Mouse (Mus musculus) heart, embryonic 11.5 days (tissue): ENCODE results near the gene Cdkal1. TPM values are rescaled to one million over a fixed set of nuclear protein-coding genes. Genes with fewer than 3 reads are reported as not detected.
A peak's percentile ranks its signal among the peaks of the same experiment; 100 is the strongest.

Experiments used
- ATAC-seq: fragments of 200-750 bp; cut with Nextera tagmentation; replicated peaks from 2 replicates; pipeline ENCODE4 v1.8.0; 2017; ENCODE audit warnings: moderate library complexity; ENCODE audit not compliant: insufficient number of reproducible peaks, low FRiP score, low TSS enrichment
- H3K27ac ChIP-seq: fragments of 300-500 bp; sonication (generic); 2 replicates; pipeline ENCODE4 v1.5.1; 2014; ENCODE audit warnings: mild to moderate bottlenecking, low read depth, low read length
- H3K27me3 ChIP-seq: fragments of 300-500 bp; sonication (generic); 2 replicates; pipeline ENCODE4 v1.6.1; 2014; ENCODE audit warnings: mild to moderate bottlenecking, low read length, mixed read lengths; ENCODE audit not compliant: control insufficient read depth, insufficient read depth
- H3K36me3 ChIP-seq: fragments of 300-500 bp; sonication (generic); 2 replicates; pipeline ENCODE4 v1.6.1; 2014; ENCODE audit warnings: mild to moderate bottlenecking, low read length, moderate library complexity, mixed read lengths; ENCODE audit not compliant: control insufficient read depth, insufficient read depth
- H3K4me1 ChIP-seq: fragments of 300-500 bp; sonication (generic); 2 replicates; pipeline ENCODE4 v1.6.1; 2014; ENCODE audit warnings: low read length; ENCODE audit not compliant: control insufficient read depth, insufficient read depth
- H3K4me2 ChIP-seq: fragments of 300-500 bp; sonication (generic); 2 replicates; pipeline ENCODE4 v1.6.1; 2014; ENCODE audit warnings: mild to moderate bottlenecking, moderate library complexity
- H3K4me3 ChIP-seq: fragments of 300-500 bp; sonication (generic); 2 replicates; pipeline ENCODE4 v1.5.1; 2014; ENCODE audit warnings: low read depth, low read length
- H3K9ac ChIP-seq: fragments of 300-500 bp; sonication (generic); 2 replicates; pipeline ENCODE4 v1.6.1; 2014; ENCODE audit warnings: mild to moderate bottlenecking, low read depth, low read length, moderate library complexity
- H3K9me3 ChIP-seq: fragments of 300-500 bp; sonication (generic); replicated peaks from 2 replicates; pipeline ENCODE4 v1.6.1; 2016; ENCODE audit warnings: low read length; ENCODE audit not compliant: control insufficient read depth
- WGBS: fragments of 180-500 bp; shearing (Covaris S2); extraction: QIAGEN DNeasy Blood & Tissue Kit; methylation state at CpG from one replicate; pipeline ENCODE4 v1.1.7; 2014; ENCODE audit not compliant: insufficient replicate concordance; 5-methylcytosine and 5-hydroxymethylcytosine counted together
- polyA plus RNA-seq: library from polyadenylated mRNA; unstranded; fragments of >200 nt; fragmentation: Nextera tagmentation; extraction: Ambion mirVana; gene quantifications from 2 replicates; pipeline ENCODE4 v1.2.1, GENCODE M21; 2014

The Cdkal1 gene
- polyA plus RNA-seq, 1 experiment from 2014 or later = 25.2 TPM

DNA sequence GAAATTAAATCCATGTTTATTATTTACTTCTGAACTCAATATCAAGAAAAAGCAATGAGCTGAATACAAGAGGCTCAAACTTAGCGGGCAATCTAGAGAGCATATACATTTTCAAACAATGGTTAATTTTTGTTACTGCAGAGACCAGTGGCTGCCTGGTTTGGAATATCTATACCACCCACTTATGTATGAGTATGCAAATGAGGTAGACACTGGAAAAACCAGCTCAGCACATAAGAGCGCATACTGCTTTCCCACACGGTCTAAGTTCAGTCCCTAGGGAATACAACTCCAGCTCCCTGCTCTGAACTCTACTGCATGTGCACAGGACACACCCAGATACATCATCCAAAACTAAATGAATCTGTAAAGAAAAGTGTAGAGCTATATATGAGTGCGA, 334.2 kb downstream of the Cdkal1 start:
- 88% methylated on average over 4 of the region's 4 CpGs for WGBS
- Histone ChIP-seq H3K27me3 (no peaks in the 10 kb centered on the region), H3K4me2 (no peak overlapping the region), H3K4me1 (no peaks in the 10 kb centered on the region), H3K9ac (no peak overlapping the region), H3K27ac (no peak overlapping the region), H3K9me3 (no peaks in the 10 kb centered on the region), H3K4me3 (no peak overlapping the region), H3K36me3 (no peaks in the 10 kb centered on the region)
- no peak for ATAC-seq

DNA sequence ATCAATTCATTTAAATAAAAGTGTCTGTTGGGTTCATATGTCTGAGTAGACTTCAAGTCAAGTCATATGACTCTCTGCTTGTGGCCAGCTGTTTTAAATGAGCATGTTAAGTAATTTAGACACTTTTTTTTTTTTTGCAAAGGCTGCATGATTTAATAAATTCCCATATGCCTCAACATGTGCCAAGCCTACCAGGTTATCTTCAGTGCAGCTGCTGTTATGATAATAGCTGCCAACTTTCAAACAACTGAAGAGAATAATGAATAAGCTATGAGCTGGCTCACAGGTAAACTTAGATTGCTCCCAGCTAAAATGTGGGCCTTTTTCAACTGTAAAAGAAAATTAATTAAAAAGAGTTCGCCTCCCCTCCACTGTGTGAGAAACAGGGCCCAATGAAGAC, 341.4 kb downstream of the Cdkal1 start:
- Histone ChIP-seq H3K27me3 (no peaks in the 10 kb centered on the region), H3K36me3 (no peaks in the 10 kb centered on the region), H3K4me2 (no peak overlapping the region), H3K4me3 (no peak overlapping the region), H3K4me1 (no peaks in the 10 kb centered on the region), H3K9me3 (no peaks in the 10 kb centered on the region), H3K9ac (no peak overlapping the region), H3K27ac (no peak overlapping the region)
- ATAC-seq = no peak
- WGBS = 82% methylated on average over 1 of the region's 1 CpGs

DNA sequence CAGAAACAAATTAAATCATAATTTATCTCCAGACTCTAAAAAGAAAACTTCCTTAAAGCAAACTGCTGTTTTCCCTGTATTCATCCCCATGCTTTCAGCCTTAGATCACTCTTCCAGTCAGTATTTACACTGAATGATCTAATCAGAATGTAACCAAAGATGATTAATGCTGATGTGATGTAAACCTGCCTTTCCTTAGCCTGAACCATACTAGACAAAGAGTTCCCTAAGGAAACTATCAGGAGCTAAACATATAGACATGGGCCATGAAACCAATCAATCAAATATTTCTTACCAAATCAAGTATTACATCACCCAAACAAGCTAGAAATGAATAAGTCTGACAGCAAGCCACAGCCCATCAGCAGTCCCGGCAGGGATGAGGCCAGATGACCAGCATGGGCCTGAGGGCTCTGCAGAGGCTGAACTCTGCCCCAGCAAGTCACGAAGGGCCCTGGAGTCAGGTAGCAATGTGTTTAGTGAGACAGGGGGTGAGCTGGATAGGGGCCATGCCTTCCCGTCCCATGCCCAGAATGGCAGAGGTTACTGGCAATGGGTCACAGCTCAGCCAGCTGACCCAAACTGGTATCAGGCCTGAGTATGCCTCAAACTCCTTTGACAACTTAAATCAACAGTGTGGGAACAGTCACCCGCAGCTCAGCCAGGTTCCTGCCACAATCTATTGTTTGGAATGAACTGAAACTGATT, 350.5 kb downstream of the Cdkal1 start:
- H3K9ac ChIP-seq = no peak overlapping the region
- no peaks in the 10 kb centered on the region for H3K27me3 ChIP-seq
- no peaks in the 10 kb centered on the region for H3K36me3 ChIP-seq
- no peak for ATAC-seq
- H3K9me3 ChIP-seq = no peaks in the 10 kb centered on the region
- H3K4me3 ChIP-seq = no peak overlapping the region
- peaks cover 14% of the 10 kb centered on the region for H3K4me1 ChIP-seq
- H3K27ac ChIP-seq = no peak overlapping the region
- no peak overlapping the region for H3K4me2 ChIP-seq
- 55% methylated on average over 4 of the region's 4 CpGs for WGBS

DNA sequence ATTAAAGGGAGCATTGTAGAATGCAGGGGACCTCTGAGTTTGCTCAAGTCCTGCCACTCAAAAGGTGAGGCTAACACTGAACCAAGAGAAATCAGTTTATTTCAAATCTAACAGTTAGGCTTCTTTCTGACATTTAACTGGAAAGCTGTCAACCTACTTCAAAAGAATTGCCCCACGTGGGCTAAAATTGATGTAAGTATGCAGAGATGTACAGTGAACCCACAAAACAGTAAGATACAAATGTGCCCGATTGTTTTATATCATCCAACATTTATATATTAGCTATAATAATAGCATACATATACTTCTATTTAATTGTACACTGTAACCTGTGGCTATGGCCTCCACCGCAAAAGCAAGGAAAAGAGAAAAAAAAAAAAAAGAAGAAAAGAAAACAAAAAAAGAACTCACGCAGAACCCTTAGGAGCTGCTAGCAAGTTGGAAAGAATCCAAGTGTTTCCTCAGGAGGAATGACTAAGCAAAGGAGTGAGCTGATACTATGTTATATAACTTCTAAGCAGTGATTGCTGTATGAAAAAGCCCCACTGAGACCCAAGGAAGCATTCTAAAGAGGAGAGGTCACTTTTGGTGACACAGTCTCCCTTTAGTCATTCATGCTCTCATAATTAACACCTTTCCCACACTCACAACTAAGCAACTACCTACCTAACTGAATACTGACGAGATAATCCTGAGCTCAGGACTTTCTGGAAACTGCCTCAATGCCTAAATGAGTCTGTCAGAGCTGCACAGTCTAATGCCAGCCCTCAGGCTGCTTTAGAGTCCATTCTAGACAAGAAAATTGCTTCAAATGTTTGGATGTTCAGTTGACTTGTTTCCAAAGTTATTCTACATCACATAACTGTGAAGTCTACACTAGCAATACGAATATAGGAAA, 352.1 kb downstream of the Cdkal1 start:
- no peak for ATAC-seq
- no peaks in the 10 kb centered on the region for H3K36me3 ChIP-seq
- H3K9me3 ChIP-seq = no peaks in the 10 kb centered on the region
- H3K9ac ChIP-seq = no peak overlapping the region
- H3K4me3 ChIP-seq = no peak overlapping the region
- peaks cover 14% of the 10 kb centered on the region for H3K4me1 ChIP-seq
- 0 out of 2 replicates have a peak overlapping the region, but pooled peaks have one; percentile 17 for H3K27ac ChIP-seq
- no peak overlapping the region for H3K4me2 ChIP-seq
- no peaks in the 10 kb centered on the region for H3K27me3 ChIP-seq
- 59% methylated on average over 6 of the region's 6 CpGs for WGBS

DNA sequence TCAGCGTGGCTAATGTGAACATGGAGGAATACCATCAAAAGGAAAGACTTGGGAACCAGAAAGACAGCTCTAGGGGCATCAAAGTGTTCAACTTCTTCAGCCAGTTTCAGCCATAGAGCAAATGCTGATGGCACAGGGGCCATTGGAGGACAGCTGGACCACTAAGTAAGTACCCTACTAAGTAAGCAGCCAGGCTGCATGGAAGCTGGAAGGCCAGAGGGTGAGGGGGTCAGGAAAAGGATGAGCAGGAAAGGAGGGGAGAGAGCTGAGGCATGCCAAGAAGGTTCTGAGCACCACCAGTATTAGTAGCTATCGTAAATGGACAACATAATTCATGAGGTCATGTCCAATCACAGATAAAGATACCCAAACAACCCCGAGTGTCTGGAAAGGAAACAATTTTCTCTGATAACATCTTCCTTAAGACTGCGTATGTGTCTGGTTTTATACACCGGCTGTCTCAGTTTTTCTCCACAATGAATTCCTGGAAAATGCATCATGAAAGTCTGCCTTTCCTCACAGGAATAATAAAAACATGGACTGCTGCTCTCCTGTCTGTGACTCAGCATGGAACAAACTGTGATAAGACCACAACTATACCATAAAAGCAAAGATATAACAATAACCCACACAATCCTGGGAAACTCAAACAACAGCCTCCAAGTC, 352.9 kb downstream of the Cdkal1 start:
- Histone ChIP-seq H3K4me2 (no peak overlapping the region), H3K4me3 (no peak overlapping the region), H3K4me1 (peaks cover 14% of the 10 kb centered on the region), H3K27ac (no peak overlapping the region), H3K27me3 (no peaks in the 10 kb centered on the region), H3K9ac (no peak overlapping the region), H3K9me3 (no peaks in the 10 kb centered on the region), H3K36me3 (no peaks in the 10 kb centered on the region)
- ATAC-seq = no peak
- 53% methylated on average over 5 of the region's 5 CpGs for WGBS

DNA sequence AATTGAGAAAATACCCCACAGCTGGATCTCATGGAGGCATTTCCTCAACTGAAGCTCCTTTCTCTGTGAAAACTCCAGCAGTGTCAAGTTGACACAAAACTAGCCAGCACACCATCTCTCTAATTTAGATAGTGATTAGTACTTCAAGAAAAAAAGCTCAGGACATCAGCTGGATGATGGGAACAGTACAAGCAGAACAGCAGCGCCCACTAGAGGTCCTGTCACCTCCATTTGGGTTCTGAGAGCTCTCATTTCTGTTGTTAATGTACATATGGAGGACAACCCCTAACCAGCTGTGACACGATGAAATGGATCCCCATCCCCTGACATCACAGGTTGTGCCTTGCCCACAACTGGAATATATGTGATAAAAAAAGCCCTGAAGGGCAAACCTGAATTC, 354.3 kb downstream of the Cdkal1 start:
- Histone ChIP-seq H3K27me3 (no peaks in the 10 kb centered on the region), H3K4me1 (peaks cover 14% of the 10 kb centered on the region), H3K9me3 (no peaks in the 10 kb centered on the region), H3K27ac (no peak overlapping the region), H3K4me2 (no peak overlapping the region), H3K9ac (no peak overlapping the region), H3K36me3 (no peaks in the 10 kb centered on the region), H3K4me3 (no peak overlapping the region)
- no peak for ATAC-seq
- 64% methylated on average over 2 of the region's 2 CpGs for WGBS

DNA sequence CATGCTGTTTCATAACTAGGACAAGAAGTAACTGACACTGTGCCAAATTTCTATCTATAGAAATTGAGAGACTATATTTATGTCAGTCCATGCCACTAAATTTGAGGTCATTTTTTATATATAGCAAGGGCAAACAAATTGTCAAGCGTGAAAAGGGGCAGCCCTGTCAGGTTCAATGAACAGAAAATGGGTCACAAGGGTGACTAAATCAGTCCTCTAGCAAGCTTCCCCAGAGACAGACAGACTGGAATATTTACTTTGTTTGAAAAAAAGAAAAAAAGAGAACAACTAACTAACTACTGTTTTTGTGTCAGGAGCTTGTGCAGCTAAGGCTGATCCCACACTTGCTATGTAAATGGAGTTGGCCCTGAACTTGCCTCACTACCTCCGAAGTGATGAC, 355.7 kb downstream of the Cdkal1 start:
- Histone ChIP-seq H3K27ac (no peak overlapping the region), H3K9me3 (no peaks in the 10 kb centered on the region), H3K4me3 (no peak overlapping the region), H3K36me3 (no peaks in the 10 kb centered on the region), H3K4me1 (peaks cover 10% of the 10 kb centered on the region), H3K9ac (no peak overlapping the region), H3K4me2 (no peak overlapping the region), H3K27me3 (no peaks in the 10 kb centered on the region)
- no peak for ATAC-seq
- 71% methylated on average over 2 of the region's 2 CpGs for WGBS

DNA sequence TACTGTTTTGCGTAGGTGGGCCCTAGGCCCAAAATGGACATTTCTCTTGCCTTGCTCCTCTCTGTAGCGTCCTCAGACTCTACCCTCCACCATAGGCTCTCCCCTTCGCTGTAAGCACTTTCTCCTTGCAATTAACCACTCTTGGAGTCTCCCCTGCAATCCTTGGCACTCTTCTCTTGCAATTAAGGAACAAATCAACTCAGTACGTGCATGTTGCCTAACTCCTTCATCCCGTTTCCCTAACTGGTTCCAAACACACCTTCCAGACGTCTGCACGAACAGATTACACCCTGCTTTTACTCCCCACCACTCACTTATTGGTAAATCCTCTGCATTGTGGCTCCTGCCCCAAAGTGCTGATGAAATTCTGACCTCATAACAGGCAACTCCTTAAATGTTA, 358.2 kb downstream of the Cdkal1 start:
- Histone ChIP-seq H3K27ac (no peak overlapping the region), H3K36me3 (no peaks in the 10 kb centered on the region), H3K4me2 (no peak overlapping the region), H3K4me1 (peaks cover 4% of the 10 kb centered on the region), H3K9me3 (no peaks in the 10 kb centered on the region), H3K4me3 (no peak overlapping the region), H3K9ac (no peak overlapping the region), H3K27me3 (no peaks in the 10 kb centered on the region)
- no peak for ATAC-seq
- 82% methylated on average over 7 of the region's 7 CpGs for WGBS
